Mouse (Mus musculus): ENCODE measurements around the gene Mmp24. TPM values are rescaled to one million over a fixed set of nuclear protein-coding genes. Genes with fewer than 3 reads are reported as not detected.

The Mmp24 gene
- 22.9 TPM for polyA plus RNA-seq (2015; fragmentation: Illumina TruSeq; extraction: RNeasy Lipid Tissue Mini Kit (QIAGEN cat#74804); ENCODE audit: low read depth, low replicate concordance)

DNA sequence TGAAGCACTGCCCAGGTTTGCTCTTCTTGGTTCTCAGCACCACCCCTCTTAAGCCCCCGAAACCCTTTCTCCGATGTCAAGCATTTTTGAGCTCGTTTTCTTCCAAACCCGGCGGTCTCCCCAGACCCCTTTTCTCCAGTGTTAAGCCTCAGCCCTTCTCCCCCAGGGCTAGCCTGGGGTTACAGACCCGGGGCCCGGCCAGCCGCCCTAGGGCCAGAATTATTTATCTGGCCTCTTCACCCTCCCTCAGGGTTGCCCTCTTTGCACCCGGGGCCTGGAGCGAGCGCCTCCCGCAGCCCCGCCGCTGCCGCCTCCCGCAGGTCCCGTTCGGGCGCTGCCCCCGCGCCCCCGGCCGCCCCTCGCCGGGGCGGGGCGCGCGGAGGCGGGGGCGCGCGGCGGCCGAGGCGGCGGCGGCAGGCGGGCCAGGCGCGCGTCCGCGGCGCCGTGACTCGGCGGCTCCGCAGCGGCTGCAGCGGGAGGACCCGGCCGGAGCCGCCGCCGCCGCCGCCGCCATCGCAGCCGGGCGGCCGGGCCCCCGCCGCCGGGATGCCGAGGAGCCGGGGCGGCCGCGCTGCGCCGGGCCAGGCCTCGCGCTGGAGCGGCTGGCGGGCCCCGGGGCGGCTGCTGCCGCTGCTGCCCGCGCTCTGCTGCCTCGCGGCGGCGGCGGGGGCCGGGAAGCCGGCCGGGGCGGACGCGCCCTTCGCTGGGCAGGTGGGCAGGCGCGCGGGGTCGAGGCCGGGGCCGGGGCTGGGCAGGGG is at the start of gene Mmp24:
Gene Mmp24, plus strand, starts transcription at position 416 of the 758 bp plus-strand sequence.

DNA sequence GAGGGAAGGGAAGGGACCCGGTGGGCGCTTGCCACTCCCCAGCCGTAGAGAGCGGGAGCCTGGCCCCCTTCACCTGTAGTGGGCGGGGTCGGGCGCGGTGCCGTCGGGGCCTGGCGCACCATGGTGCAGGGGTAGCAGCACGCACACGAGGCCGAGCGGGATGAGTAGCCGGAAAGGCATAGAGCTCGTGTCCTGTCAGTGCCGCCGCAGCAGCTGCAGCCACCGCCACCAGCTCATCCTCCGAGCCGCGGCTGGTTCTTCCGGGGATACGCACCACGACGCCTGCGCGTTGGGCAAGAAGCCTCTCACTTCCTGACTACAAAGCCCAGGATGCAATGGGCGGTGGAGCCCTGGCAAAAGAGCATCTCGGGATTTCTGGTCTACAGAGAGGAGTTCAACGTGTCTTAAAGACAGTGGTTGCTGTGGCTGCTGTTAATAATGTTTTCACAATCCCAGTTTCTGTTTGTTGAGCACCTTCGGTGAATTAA is 45.9 kb upstream of the Mmp24 start, which contains the start of gene Edem2:
Gene Edem2, minus strand, starts transcription at position 318 of the 488 bp plus-strand sequence.

GRCm38 (mm10) chr2:155735766-155736165 is 39.4 kb upstream of the Mmp24 start, which contains the start of gene Gm17581:
TSS of gene Gm17581 (minus strand) at chr2:155735866.

DNA sequence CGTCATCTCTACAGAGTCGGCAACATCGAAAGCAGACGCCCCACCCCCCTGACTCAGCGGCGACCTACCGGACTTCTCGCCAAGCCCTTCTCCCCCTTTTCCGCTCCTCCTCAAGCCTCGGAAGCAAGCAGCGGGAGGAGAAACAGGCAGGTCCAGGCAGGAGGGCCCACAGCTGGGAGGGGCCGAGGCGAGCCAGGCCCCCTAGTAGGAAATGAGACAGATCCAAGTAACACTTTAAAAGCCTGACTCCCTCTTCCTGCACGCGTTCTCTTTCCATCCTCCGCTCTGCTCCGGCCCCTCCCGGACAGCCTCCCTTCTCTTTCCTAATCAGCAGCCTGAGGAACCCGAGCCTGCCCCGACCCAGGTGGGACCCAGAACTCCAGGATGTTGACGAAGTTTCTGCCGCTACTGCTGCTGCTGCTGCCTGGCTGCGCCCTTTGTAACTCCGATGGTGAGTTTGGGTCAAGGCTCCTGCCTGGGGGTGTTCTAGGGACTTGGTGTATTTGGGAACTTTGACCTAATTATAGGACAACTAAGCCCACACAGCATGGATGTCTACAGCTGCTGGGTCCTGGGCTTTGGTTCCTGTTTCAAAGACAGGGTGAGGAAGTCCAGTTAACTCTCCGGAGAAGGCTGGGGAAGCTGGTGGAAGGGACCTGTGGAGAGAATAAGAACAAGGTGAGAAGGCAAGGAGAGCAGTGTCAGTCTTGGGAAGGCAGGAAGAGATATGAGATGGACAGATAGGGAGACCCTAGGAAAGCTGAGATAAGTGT is 23.9 kb upstream of the Mmp24 start, which contains the start of gene Procr:
Gene Procr, plus strand, starts transcription at position 104 of the 773 bp plus-strand sequence.

GRCm38 (mm10) chr2:155819392-155819448 is 44.1 kb downstream of the Mmp24 start, which contains the start of gene BC029722:
TSS of gene BC029722 (minus strand) at chr2:155819426.

GRCm38 (mm10) chr2:155826630-155827424 is 51.7 kb downstream of the Mmp24 start, which contains the start of gene Eif6:
TSS of gene Eif6 (minus strand) at chr2:155826925.

GRCm38 (mm10) chr2:155834732-155835131 is 59.6 kb downstream of the Mmp24 start, which contains the start of gene Fam83c:
TSS of gene Fam83c (minus strand) at chr2:155834854.

Other genes with a start within 250 kb of the Mmp24 start
- gene Gss, start 182.5 kb upstream of the Mmp24 start, polyA plus RNA-seq (2015; fragmentation: Illumina TruSeq; extraction: RNeasy Lipid Tissue Mini Kit (QIAGEN cat#74804); ENCODE audit: low read depth, low replicate concordance) = 19.7 TPM
- gene Myh7b, start 164.1 kb upstream of the Mmp24 start, polyA plus RNA-seq (2015; fragmentation: Illumina TruSeq; extraction: RNeasy Lipid Tissue Mini Kit (QIAGEN cat#74804); ENCODE audit: low read depth, low replicate concordance) = 5.1 TPM
- gene Trpc4ap, start 83.0 kb upstream of the Mmp24 start, polyA plus RNA-seq (2015; fragmentation: Illumina TruSeq; extraction: RNeasy Lipid Tissue Mini Kit (QIAGEN cat#74804); ENCODE audit: low read depth, low replicate concordance) = 127 TPM
- 23.4 TPM for gene Edem2, start 45.9 kb upstream of the Mmp24 start, polyA plus RNA-seq (2015; fragmentation: Illumina TruSeq; extraction: RNeasy Lipid Tissue Mini Kit (QIAGEN cat#74804); ENCODE audit: low read depth, low replicate concordance)
- gene Gm17581, start 39.5 kb upstream of the Mmp24 start, polyA plus RNA-seq (2015; fragmentation: Illumina TruSeq; extraction: RNeasy Lipid Tissue Mini Kit (QIAGEN cat#74804); ENCODE audit: low read depth, low replicate concordance) = not detected
- gene Procr, start 24.2 kb upstream of the Mmp24 start, polyA plus RNA-seq (2015; fragmentation: Illumina TruSeq; extraction: RNeasy Lipid Tissue Mini Kit (QIAGEN cat#74804); ENCODE audit: low read depth, low replicate concordance) = 0.74 TPM
- gene BC029722, start 44.1 kb downstream of the Mmp24 start, polyA plus RNA-seq (2015; fragmentation: Illumina TruSeq; extraction: RNeasy Lipid Tissue Mini Kit (QIAGEN cat#74804); ENCODE audit: low read depth, low replicate concordance) = 90.4 TPM
- 61.9 TPM for gene Eif6, start 51.6 kb downstream of the Mmp24 start, polyA plus RNA-seq (2015; fragmentation: Illumina TruSeq; extraction: RNeasy Lipid Tissue Mini Kit (QIAGEN cat#74804); ENCODE audit: low read depth, low replicate concordance)
- not detected for gene Fam83c, start 59.5 kb downstream of the Mmp24 start, polyA plus RNA-seq (2015; fragmentation: Illumina TruSeq; extraction: RNeasy Lipid Tissue Mini Kit (QIAGEN cat#74804); ENCODE audit: low read depth, low replicate concordance)
- 119 TPM for gene Uqcc1, start 155.0 kb downstream of the Mmp24 start, polyA plus RNA-seq (2015; fragmentation: Illumina TruSeq; extraction: RNeasy Lipid Tissue Mini Kit (QIAGEN cat#74804); ENCODE audit: low read depth, low replicate concordance)
- not detected for gene Gm15557, start 165.4 kb downstream of the Mmp24 start, polyA plus RNA-seq (2015; fragmentation: Illumina TruSeq; extraction: RNeasy Lipid Tissue Mini Kit (QIAGEN cat#74804); ENCODE audit: low read depth, low replicate concordance)
- gene Gdf5, start 170.0 kb downstream of the Mmp24 start, polyA plus RNA-seq (2015; fragmentation: Illumina TruSeq; extraction: RNeasy Lipid Tissue Mini Kit (QIAGEN cat#74804); ENCODE audit: low read depth, low replicate concordance) = 0.31 TPM
- 11.4 TPM for gene Cep250, start 181.1 kb downstream of the Mmp24 start, polyA plus RNA-seq (2015; fragmentation: Illumina TruSeq; extraction: RNeasy Lipid Tissue Mini Kit (QIAGEN cat#74804); ENCODE audit: low read depth, low replicate concordance)
- gene 6430550D23Rik, start 232.6 kb downstream of the Mmp24 start, polyA plus RNA-seq (2015; fragmentation: Illumina TruSeq; extraction: RNeasy Lipid Tissue Mini Kit (QIAGEN cat#74804); ENCODE audit: low read depth, low replicate concordance) = 2.2 TPM
- gene Ergic3, start 232.7 kb downstream of the Mmp24 start, polyA plus RNA-seq (2015; fragmentation: Illumina TruSeq; extraction: RNeasy Lipid Tissue Mini Kit (QIAGEN cat#74804); ENCODE audit: low read depth, low replicate concordance) = 256 TPM

Measured in brain, adult 10 weeks (tissue).